Mouse (Mus musculus) hindbrain, embryonic 11.5 days (tissue): ENCODE measurements around the gene Engase. TPM values are rescaled to one million over a fixed set of nuclear protein-coding genes. Genes with fewer than 3 reads are reported as not detected.
A peak's percentile ranks its signal among the peaks of the same experiment; 100 is the strongest.

Experiments
- ATAC-seq: fragments of 200-750 bp; cut with Nextera tagmentation; 2 replicates; pipeline ENCODE4 v1.8.0; 2017; ENCODE audit warnings: mild to moderate bottlenecking, moderate TSS enrichment, moderate library complexity; ENCODE audit not compliant: low FRiP score
- DNase-seq: peaks from one replicate; pipeline ENCODE4 v3.0.0-alpha.2; 2015; ENCODE audit warnings: low spot score
- H3K27ac ChIP-seq: fragments of 300-500 bp; sonication (generic); 2 replicates; pipeline ENCODE4 v1.5.1; 2014; ENCODE audit warnings: mild to moderate bottlenecking, low read depth, low read length
- H3K27me3 ChIP-seq: fragments of 300-500 bp; sonication (generic); 2 replicates; pipeline ENCODE4 v1.6.1; 2014; ENCODE audit warnings: mild to moderate bottlenecking, low read length, moderate library complexity, mixed read lengths; ENCODE audit not compliant: control insufficient read depth, insufficient read depth
- H3K36me3 ChIP-seq: fragments of 300-500 bp; sonication (generic); 2 replicates; pipeline ENCODE4 v1.6.1; 2014; ENCODE audit warnings: mild to moderate bottlenecking, low read length, moderate library complexity, mixed read lengths; ENCODE audit not compliant: control insufficient read depth, insufficient read depth
- H3K4me1 ChIP-seq: fragments of 300-500 bp; sonication (generic); replicated peaks from 2 replicates; pipeline ENCODE4 v1.6.1; 2014; ENCODE audit warnings: low read length, mixed read lengths; ENCODE audit not compliant: control insufficient read depth, insufficient read depth
- H3K4me2 ChIP-seq: fragments of 300-500 bp; sonication (generic); replicated peaks from 2 replicates; pipeline ENCODE4 v1.6.1; 2014; ENCODE audit warnings: mild to moderate bottlenecking, low read depth, low read length
- H3K4me3 ChIP-seq: fragments of 300-500 bp; sonication (generic); 2 replicates; pipeline ENCODE4 v1.5.1; 2014; ENCODE audit warnings: low read depth, low read length
- H3K9ac ChIP-seq: fragments of 300-500 bp; sonication (generic); 2 replicates; pipeline ENCODE4 v1.6.1; 2014; ENCODE audit warnings: low read depth, low read length
- H3K9me3 ChIP-seq: fragments of 300-500 bp; sonication (generic); 2 replicates; pipeline ENCODE4 v1.6.1; 2016; ENCODE audit warnings: low read length; ENCODE audit not compliant: control insufficient read depth
- WGBS: fragments of 180-500 bp; shearing (Covaris S2); extraction: QIAGEN DNeasy Blood & Tissue Kit; methylation state at CpG from one replicate; pipeline ENCODE4 v1.1.7; 2014; 5-methylcytosine and 5-hydroxymethylcytosine counted together
- polyA plus RNA-seq: library from polyadenylated mRNA; unstranded; fragments of >200 nt; fragmentation: Nextera tagmentation; extraction: Ambion mirVana; gene quantifications from 2 replicates; pipeline ENCODE4 v1.2.1, GENCODE M21; 2014

The Engase gene
- polyA plus RNA-seq, 1 experiment from 2014 or later = 4.7 TPM

GRCm38 (mm10) chr11:118467441-118468035, 9.1 kb upstream of the Engase start:
- H3K27me3 ChIP-seq = no peaks in the 10 kb centered on the region

DNA sequence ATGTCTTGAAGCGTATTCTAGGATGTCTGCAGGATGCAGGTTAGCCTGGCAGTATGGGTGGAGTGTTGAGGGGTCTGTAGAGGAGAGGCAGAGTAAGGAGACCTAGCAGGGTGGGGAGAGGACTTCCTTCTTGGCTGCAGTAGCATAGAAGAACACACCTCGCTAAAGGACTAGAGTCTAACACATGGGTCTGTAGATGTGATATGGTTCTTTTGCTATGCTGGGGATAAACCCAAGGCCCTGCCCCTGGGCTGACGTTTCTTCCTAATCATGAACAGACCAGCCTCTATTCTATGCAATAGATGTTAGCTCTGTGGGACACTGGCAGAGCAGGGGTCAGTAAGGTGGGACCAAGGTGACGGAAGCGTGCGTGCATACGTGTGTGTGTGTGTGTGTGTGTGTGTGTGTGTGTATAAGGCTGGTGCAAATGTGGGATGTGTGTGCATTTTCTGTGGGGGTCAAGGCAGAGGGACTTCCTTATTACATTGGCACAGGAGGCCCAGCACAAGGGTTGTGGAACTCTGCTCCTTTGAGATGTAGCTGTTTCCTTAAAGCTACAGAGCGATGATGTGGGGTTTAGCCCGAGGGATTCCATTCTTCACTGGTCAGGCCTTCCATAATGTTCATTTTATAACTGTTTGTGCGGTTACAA, 7.0 kb upstream of the Engase start:
- H3K27me3 ChIP-seq = no peaks in the 10 kb centered on the region
- no peaks in the 10 kb centered on the region for H3K36me3 ChIP-seq
- WGBS = 83% methylated on average over 10 of the region's 10 CpGs
- 0 out of 2 replicates have a peak, but pooled peaks cover 3% of the 10 kb centered on the region for H3K4me1 ChIP-seq
- DNase-seq (no peak), ATAC-seq (no peak)
- H3K4me2 ChIP-seq = no peak overlapping the region
- no peak overlapping the region for H3K9ac ChIP-seq
- peak overlapping the region; percentile 53 for H3K27ac ChIP-seq
- H3K4me3 ChIP-seq = no peak overlapping the region
- H3K9me3 ChIP-seq = no peaks in the 10 kb centered on the region

More at GRCm38 (mm10) chr11:118467441-118468035, 9.1 kb upstream of the Engase start:
- 0 out of 2 replicates have a peak, but pooled peaks cover 3% of the 10 kb centered on the region for H3K4me1 ChIP-seq
- no peak overlapping the region for H3K9ac ChIP-seq
- H3K36me3 ChIP-seq = no peaks in the 10 kb centered on the region
- no peak overlapping the region for H3K4me3 ChIP-seq
- H3K4me2 ChIP-seq = no peak overlapping the region
- no peak overlapping the region for H3K27ac ChIP-seq
- no peak for DNase-seq
- no peak for ATAC-seq
- WGBS = 66% methylated on average over 11 of the region's 11 CpGs
- no peaks in the 10 kb centered on the region for H3K9me3 ChIP-seq

DNA sequence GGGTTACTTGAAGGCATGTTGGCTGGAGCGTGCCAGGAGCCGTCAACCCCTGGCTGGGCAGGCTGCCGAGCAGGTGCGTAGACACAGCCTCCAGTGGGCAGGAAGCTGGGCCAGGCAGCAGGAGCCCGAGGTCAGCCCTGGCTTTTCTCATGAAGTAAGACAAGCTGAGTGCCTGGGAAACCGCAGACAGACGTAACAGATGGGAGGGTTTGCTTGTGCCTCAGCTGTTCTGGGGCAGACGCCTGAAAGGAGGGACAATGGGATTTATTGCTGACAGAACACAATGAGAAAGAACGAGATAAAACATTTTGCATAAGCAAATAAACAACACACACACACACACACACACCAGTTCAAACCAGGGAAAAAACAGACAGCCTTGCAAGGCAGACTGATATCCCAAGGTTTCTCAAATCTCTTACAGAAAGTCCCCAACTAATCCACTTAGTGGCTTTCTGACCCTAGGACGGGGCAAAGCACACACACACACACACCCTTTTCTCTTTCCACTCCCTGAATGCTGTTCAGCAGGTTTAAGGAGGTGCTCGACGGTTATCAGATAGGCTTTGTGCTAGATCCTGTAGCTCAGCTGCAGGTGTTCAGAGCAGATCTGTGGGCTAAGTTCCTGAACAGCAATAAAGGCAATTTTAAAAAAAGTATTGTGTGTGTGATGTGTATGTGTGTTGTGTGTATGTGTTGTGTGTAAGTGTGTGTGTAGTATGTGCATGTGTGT, 6.2 kb upstream of the Engase start:
- WGBS = 38% methylated on average over 12 of the region's 12 CpGs
- H3K4me1 ChIP-seq = 0 out of 2 replicates have a peak, but pooled peaks cover 3% of the 10 kb centered on the region
- H3K4me3 ChIP-seq = no peak overlapping the region
- H3K9ac ChIP-seq = no peak overlapping the region
- no peak overlapping the region for H3K4me2 ChIP-seq
- ATAC-seq (0 out of 2 replicates have a peak, but pooled peaks have one; percentile 35), DNase-seq (peak; percentile 44)
- peak overlapping the region; percentile 53 for H3K27ac ChIP-seq
- H3K27me3 ChIP-seq = no peaks in the 10 kb centered on the region
- no peaks in the 10 kb centered on the region for H3K36me3 ChIP-seq
- no peaks in the 10 kb centered on the region for H3K9me3 ChIP-seq

GRCm38 (mm10) chr11:118471676-118472075, 5.0 kb upstream of the Engase start:
- Histone ChIP-seq H3K27ac (no peak overlapping the region), H3K4me3 (no peak overlapping the region), H3K4me2 (no peak overlapping the region), H3K4me1 (0 out of 2 replicates have a peak, but pooled peaks cover 3% of the 10 kb centered on the region), H3K36me3 (no peaks in the 10 kb centered on the region), H3K27me3 (no peaks in the 10 kb centered on the region), H3K9me3 (no peaks in the 10 kb centered on the region), H3K9ac (no peak overlapping the region)
- WGBS = 54% methylated on average over 13 of the region's 13 CpGs
- DNase-seq (no peak), ATAC-seq (no peak)

DNA sequence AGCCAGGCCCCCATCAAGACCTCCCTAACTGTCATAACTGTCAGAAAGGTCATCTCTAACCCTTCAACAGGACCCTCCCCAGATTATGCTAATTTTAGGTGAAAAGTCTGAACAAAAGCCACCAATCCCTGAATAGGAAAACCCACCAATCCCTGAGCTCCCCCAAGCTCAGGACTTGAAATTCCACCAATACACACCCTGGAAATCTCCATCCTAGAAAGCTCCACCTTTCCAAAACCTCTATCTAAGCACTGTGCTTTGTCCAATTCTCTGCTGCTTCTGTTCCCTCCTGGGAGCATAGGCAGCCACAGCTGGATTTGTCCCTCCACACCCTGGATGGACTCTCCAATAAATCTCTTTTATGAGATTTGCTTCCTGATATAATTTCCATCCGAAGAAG, 3.5 kb upstream of the Engase start:
- WGBS = 85% methylated on average over 1 of the region's 1 CpGs
- DNase-seq = no peak
- H3K27ac ChIP-seq = no peak overlapping the region
- no peaks in the 10 kb centered on the region for H3K27me3 ChIP-seq
- H3K9ac ChIP-seq = no peak overlapping the region
- peaks cover 7% of the 10 kb centered on the region for H3K4me1 ChIP-seq
- no peaks in the 10 kb centered on the region for H3K9me3 ChIP-seq
- H3K4me2 ChIP-seq = no peak overlapping the region
- ATAC-seq = no peak
- no peaks in the 10 kb centered on the region for H3K36me3 ChIP-seq
- H3K4me3 ChIP-seq = no peak overlapping the region

GRCm38 (mm10) chr11:118473842-118474500, 2.7 kb upstream of the Engase start:
- Histone ChIP-seq H3K9ac (no peak overlapping the region), H3K27me3 (no peaks in the 10 kb centered on the region), H3K36me3 (no peaks in the 10 kb centered on the region), H3K27ac (no peak overlapping the region), H3K4me2 (no peak overlapping the region), H3K9me3 (no peaks in the 10 kb centered on the region), H3K4me1 (peaks cover 7% of the 10 kb centered on the region), H3K4me3 (no peak overlapping the region)
- 77% methylated on average over 6 of the region's 6 CpGs for WGBS
- DNase-seq (no peak), ATAC-seq (no peak)

DNA sequence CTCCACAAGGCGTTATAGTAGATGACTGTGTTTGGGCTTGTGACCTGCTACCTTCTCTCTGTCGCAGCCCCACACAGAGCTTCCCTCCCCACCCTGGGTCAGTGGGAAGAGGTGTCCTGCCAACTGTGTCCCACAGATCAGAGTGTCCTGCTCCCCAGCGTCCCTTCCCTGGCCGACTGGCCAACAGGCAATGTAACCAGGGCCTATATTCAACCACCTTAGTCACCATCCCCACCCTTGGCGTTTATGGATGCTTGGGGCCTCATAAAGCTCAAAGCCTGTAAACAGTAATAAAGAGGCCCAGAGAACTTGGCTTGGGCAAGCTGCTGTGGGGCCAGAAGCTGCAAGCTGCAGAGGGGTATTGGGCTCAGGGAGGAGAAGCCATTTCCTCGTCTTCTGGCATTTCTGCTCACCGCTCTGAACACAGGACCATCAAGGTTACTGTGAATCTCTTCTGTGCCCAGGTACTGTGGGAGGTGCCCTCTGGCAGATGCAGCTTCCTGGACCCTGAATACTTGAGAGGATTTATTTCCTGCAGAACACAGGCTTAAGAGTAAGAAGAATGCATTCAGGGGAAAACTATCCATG, 1.0 kb upstream of the Engase start:
- no peak overlapping the region for H3K27ac ChIP-seq
- DNase-seq (no peak), ATAC-seq (no peak)
- H3K27me3 ChIP-seq = no peaks in the 10 kb centered on the region
- H3K4me2 ChIP-seq = no peak overlapping the region
- 89% methylated on average over 7 of the region's 7 CpGs for WGBS
- peaks cover 6% of the 10 kb centered on the region for H3K4me1 ChIP-seq
- H3K36me3 ChIP-seq = no peaks in the 10 kb centered on the region
- H3K9ac ChIP-seq = no peak overlapping the region
- H3K4me3 ChIP-seq = no peak overlapping the region
- H3K9me3 ChIP-seq = no peaks in the 10 kb centered on the region

DNA sequence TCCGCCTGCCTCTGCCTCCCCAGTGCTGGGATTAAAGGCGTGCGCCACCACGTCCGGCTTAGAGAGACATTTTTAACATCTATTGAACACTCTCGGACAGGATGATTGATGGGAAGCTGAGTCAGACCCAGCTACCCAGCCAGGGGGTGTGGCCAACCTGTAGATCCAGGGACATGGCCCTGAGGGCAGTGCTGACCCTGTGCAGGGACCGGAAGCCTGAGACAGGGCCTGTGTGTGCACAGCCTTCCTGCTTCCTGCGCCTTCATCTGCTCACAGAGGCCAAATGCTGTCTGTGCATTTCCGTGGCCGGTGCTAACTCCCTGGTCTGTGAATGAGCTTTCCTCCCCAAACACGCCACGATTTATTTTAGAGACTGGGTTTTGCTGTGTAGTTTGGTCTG, 3.1 kb downstream of the Engase start:
- no peaks in the 10 kb centered on the region for H3K9me3 ChIP-seq
- no peak overlapping the region for H3K4me2 ChIP-seq
- H3K27ac ChIP-seq = no peak overlapping the region
- no peak overlapping the region for H3K9ac ChIP-seq
- no peak overlapping the region for H3K4me3 ChIP-seq
- H3K36me3 ChIP-seq = no peaks in the 10 kb centered on the region
- no peak for DNase-seq
- H3K4me1 ChIP-seq = peaks cover 5% of the 10 kb centered on the region
- H3K27me3 ChIP-seq = no peaks in the 10 kb centered on the region
- ATAC-seq = no peak
- WGBS = 80% methylated on average over 12 of the region's 12 CpGs
